Mouse (Mus musculus) large intestine, adult 2 months (tissue): ENCODE results near the gene Xlr3c. TPM values are rescaled to one million over a fixed set of nuclear protein-coding genes. Genes with fewer than 3 reads are reported as not detected.
"Not testable (repeated sequence)": the region's sequence is repeated elsewhere in the genome, so short reads cannot be mapped to it uniquely, and the experiment has no call there.

Source experiments
- DNase-seq: peaks from one replicate; pipeline ENCODE4 v3.0.0-alpha.2; 2012; ENCODE audit warnings: low read depth, low spot score
- WGBS: fragments of 180-500 bp; shearing (Covaris S2); methylation state at CpG from one replicate; pipeline ENCODE4 v1.1.7; 2018; 5-methylcytosine and 5-hydroxymethylcytosine counted together
- polyA plus RNA-seq: library from polyadenylated mRNA; depleted of rRNA; stranded (reverse); fragments of >200 nt; gene quantifications from 2 replicates; pipeline ENCODE4 v1.2.3, GENCODE M21; 2012; rRNA removed

The Xlr3c gene
- not detected in 2 replicates for polyA plus RNA-seq

DNA sequence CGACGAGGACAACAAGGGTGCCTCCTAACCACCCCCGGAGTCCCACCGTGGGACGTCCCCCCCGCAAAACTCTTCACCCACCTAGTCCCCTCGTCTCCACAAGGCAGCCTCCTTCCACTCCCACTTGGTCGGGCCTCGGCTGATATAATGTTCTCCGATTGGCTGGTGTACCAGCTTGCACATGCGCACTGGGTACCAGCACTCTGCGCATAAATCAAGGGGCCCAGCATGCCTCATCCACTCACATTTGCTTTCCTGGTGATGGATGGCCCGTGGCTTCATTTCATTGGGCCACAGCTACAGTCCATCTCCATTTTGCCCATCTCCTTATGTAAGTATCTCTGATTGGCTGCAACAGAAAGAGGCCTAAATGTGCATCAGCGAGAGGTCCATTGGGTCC is at the start of gene Xlr3c:
Gene Xlr3c, minus strand, starts transcription at position 121 of the 400 bp plus-strand sequence.
- WGBS: 90% methylated on average over 14 of the region's 14 CpGs
- DNase-seq: not testable (repeated sequence)

DNA sequence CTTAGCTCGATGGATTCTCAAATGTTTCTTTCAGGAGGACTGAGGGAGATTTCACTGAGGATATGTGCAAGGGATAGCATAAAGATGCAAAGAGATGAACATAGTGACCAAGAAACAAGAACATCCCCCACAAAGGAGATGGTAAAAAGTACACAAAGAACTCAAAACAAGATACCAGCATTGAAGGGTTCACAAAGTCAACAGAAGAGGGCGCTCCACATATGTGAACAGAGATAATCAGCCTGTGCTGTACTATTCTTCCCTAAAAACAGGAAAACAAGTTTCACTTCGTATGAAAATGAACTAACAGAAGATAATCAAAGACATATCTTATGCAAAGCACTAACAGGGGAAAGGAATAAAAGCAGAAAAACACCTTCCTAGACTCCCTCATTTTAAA is 47.3 kb upstream of the Xlr3c start:
- no peak for DNase-seq
- 28% methylated on average over 3 of the region's 3 CpGs for WGBS

DNA sequence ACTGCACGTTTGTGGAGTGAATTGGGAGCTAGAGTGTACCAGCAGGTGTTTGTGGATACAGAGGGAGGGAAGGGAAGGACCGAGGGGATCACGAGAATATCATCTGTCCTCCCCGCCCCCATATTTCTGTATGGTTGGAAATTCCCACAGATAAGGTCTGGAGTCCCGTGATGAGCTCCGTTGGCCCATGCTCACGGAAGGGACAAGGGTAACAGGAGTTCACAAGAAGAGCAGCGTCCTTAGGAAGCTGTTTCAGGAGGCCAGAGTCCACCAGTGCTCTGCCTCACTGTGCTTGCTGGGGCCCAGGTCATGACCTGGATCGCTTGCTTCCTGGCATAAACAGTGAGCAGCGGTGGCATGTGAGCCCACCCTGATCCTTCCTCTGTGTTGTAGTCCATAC is 30.6 kb upstream of the Xlr3c start:
- not testable (repeated sequence) for DNase-seq
- 37% methylated on average over 10 of the region's 10 CpGs for WGBS

DNA sequence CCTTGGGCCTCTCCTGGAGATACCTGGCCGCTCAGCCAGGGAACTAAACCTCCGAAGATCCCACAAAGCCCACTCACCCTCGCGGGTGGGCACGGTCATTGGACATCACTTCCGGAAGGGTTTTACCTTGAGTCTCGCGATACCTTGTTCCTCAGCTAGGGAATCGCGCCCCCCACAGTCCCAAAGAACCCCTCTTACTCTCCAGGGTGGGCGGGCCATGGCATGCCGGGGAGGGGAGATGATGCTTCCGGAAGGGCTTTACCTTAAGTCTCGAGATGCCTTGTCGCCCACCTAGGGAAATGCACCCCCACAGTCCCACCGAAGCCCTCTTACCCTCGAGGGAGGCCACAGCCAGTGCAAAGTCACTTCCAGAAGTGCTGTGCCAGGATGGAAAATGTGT is 27.7 kb upstream of the Xlr3c start, which contains the start of the genes Xlr5a and Xlr5c:
Gene Xlr5a, minus strand, starts transcription at position 101 of the 400 bp plus-strand sequence.
Gene Xlr5c, minus strand, starts transcription at position 101 of the 400 bp plus-strand sequence.
- DNase-seq: not testable (repeated sequence)
- WGBS: 91% methylated on average over 12 of the region's 17 CpGs

DNA sequence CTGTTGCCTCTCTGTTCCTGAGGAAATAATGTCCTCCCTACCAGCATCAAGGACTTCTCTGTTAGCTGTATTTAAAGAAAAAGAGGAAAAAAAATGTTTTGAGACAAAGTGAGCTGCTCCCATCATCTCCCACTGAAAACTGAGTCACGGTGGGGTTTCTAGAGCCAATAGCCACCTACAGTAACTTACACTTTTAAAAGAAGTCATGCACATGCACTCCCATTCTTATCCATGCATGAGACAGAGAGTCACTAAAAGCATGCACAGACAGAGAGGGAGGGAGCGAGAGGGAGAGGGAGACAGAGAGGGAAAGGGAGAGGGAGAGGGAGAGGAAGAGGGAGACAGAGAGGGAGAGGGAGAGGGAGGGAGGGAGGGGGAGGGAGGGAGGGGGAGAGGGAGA is 2.8 kb downstream of the Xlr3c start:
- 85% methylated on average over 1 of the region's 2 CpGs for WGBS
- not testable (repeated sequence) for DNase-seq

DNA sequence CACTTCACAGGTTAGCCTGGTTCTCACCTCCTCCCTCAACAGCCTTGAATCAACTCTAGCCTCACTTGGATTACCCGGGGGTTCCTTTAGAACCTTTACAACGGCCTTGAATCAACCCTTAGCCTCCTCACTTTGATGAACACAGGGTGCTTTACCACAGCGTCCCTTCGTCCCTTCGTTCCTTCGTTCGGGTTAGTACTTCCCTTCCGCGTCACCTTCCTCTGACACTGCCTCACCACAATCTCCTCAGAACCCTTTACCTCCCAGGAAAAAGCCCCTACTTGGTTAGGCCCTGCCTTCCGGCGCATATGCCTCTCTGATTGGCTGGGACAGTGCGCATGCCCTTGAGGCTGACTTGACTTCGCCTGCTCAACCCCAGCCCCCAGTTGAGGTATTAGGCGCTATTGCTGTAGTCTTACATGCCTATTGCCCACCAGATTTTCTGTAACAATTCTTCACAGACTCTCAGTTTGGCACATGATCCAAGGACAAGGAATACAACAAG is 22.3 kb downstream of the Xlr3c start, which contains the start of gene Xlr4c:
Gene Xlr4c, minus strand, starts transcription at position 310 of the 505 bp plus-strand sequence.
- DNase-seq: not testable (repeated sequence)
- 79% methylated on average over 14 of the region's 14 CpGs for WGBS

DNA sequence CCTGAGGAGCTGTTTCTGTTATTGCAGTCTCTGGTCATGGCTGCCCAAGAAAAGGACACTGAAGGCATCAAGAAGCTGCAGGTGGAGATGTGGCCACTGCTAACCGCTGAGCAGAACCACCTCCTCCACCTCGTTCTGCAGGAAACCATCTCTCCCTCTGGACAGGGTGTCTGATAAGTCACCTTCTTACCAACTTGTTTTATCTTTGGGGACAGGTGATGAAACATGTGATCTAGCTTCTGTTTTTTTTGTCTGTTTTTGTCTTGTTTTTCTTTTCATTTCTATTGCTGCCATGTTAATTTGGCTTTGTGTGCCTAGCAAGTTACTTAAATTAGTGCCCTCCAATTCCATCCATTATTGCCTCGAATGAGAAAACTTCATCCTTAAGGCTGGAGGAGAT is 35.9 kb downstream of the Xlr3c start:
- 15% methylated on average over 3 of the region's 3 CpGs for WGBS
- no peak for DNase-seq

DNA sequence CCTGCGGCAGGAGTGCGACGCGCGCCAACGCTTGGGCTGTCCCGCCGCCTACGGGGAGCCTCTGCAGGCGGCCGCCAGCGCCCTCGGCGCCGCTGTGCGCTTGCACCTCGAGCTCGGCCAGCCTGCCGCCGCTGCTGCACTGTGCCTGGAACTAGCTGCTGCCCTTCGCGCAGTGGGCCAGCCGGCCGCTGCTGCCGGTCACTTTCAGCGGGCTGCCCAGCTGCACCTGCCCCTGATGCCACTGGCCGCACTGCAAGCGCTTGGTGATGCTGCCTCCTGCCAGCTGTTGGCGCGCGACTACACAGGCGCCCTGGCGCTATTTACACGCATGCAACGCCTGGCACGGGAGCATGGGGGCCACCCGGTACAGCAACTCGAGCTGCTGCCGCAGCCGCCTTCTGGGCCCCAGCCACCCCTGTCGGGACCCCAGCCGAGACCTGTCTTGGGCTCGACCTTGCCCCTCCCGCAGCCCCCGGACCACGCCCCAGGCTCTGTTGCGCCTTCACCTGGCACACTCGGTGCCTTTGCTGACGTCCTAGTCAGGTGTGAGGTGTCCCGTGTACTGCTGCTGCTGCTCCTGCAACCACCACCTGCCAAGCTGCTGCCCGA is 36.5 kb downstream of the Xlr3c start:
- DNase-seq: no peak
- 23% methylated on average over 50 of the region's 51 CpGs for WGBS

DNA sequence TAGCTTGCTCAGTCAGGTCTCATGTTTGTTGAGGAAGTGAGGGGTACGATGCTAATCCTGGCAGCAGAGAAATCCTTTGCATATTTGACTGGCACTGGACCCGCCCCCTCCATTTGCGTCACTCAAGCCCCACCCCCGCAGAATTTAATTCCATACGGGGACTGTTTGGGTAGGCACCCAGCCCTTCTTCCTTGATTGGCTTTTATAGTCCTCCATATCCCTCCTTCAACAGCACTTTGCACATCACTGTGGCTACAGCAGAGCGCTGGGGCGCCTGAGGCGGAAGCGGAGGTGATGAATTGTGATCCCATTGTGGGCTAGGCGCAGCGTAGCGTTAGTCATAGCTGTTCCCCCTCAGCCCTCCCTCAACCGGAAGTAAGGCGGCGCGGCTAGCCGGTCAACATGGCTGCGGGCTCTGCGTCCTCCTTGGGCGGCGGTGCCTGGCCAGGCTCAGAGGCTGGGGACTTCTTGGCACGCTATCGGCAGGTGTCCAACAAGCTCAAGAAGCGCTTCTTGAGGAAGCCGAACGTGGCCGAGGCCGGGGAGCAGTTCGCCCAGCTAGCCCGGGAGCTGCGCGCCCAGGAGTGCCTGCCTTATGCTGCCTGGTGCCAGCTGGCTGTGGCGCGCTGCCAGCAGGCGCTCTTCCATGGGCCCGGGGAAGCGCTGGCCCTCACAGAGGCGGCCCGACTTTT is 37.1 kb downstream of the Xlr3c start, which contains the start of gene F8a:
Gene F8a, plus strand, starts transcription at position 378 of the 692 bp plus-strand sequence.
- WGBS: 17% methylated on average over 39 of the region's 39 CpGs

DNA sequence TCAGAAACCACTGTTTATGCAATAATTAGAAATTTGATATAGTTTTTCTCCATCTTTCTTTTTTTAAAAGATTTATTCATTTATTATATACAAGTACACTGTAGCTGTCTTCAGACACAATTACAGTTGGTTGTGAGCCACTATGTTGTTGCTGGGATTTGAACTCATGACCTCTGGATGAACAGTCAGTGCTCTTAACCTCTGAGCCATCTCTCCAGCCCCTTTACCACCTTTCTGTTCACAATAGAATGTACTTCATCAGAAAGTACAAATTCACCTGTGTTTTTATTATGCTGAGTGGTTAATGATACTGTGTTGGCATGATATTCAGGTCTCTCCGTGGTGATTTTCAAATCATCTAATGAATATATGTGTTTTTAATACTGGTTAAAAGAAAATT is 39.8 kb downstream of the Xlr3c start:
- WGBS: 67% methylated on average over 1 of the region's 1 CpGs
- no peak for DNase-seq

More for the DNA sequence above, 37.1 kb downstream of the Xlr3c start, which contains the start of gene F8a:
- no peak for DNase-seq

DNA sequence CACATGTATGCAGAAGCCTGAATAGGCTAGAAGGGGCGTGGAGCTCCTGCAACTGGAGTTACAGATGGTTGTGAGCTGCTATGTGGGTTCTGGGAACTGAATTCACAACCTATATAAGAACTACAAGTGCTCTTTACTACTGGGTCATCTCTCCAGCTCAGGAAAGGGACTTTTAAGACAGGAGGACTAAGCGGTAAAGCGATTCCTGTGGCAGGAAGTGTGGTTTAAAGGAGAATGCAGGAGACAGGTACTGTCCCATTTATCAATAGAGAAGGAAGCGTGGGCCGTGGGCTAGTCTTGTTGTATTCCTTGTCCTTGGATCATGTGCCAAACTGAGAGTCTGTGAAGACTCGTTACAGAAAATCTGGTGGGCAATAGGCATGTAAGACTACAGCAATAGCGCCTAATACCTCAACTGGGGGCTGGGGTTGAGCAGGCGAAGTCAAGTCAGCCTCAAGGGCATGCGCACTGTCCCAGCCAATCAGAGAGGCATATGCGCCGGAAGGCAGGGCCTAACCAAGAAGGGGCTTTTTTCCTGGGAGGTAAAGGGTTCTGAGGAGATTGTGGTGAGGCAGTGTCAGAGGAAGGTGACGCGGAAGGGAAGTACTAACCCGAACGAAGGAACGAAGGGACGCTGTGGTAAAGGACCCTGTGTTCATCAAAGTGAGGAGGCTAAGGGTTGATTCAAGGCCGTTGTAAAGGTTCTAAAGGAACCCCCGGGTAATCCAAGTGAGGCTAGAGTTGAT is 51.2 kb downstream of the Xlr3c start, which contains the start of gene Xlr4b:
Gene Xlr4b, plus strand, starts transcription at position 515 of the 746 bp plus-strand sequence.
- WGBS: 82% methylated on average over 19 of the region's 19 CpGs
- not testable (repeated sequence) for DNase-seq

Other genes starting within 250 kb of the Xlr3c start
- gene Pnma5, start 228.3 kb downstream of the Xlr3c start, polyA plus RNA-seq: not detected in 2 replicates
- gene Pnma3, start 200.6 kb downstream of the Xlr3c start, polyA plus RNA-seq: 0.04 and 0.10 TPM in 2 replicates
- 0.32 TPM in 2 replicates for gene Xlr4a, start 182.9 kb downstream of the Xlr3c start, polyA plus RNA-seq
- 0.55 and 0.92 TPM in 2 replicates for gene Xlr3a, start 168.3 kb downstream of the Xlr3c start, polyA plus RNA-seq
- 0.05 and 0.10 TPM in 2 replicates for gene Gm14685, start 148.3 kb downstream of the Xlr3c start, polyA plus RNA-seq
- 0.07 TPM in 1 of 2 replicates, not detected in the other for gene Xlr5b, start 116.6 kb downstream of the Xlr3c start, polyA plus RNA-seq
- not detected in 2 replicates for gene DXBay18, start 115.9 kb downstream of the Xlr3c start, polyA plus RNA-seq
- gene Spin2d, start 88.4 kb downstream of the Xlr3c start, polyA plus RNA-seq: not detected in 2 replicates
- 0.22 TPM in 1 of 2 replicates, not detected in the other for gene Xlr3b, start 73.2 kb downstream of the Xlr3c start, polyA plus RNA-seq
- gene Xlr4b, start 51.1 kb downstream of the Xlr3c start, polyA plus RNA-seq: 0.47 and 0.99 TPM in 2 replicates
- gene F8a, start 37.1 kb downstream of the Xlr3c start, polyA plus RNA-seq: 7.2 and 7.7 TPM in 2 replicates
- 0.41 and 0.74 TPM in 2 replicates for gene Xlr4c, start 22.3 kb downstream of the Xlr3c start, polyA plus RNA-seq
- gene Xlr5a, start 27.6 kb upstream of the Xlr3c start, polyA plus RNA-seq: not detected in 2 replicates
- gene Xlr5c, start 27.6 kb upstream of the Xlr3c start, polyA plus RNA-seq: not detected in 2 replicates
- gene Gm45015, start 71.5 kb upstream of the Xlr3c start, polyA plus RNA-seq: not detected in 2 replicates
- gene Zfp275, start 77.2 kb upstream of the Xlr3c start, polyA plus RNA-seq: 3.0 and 4.7 TPM in 2 replicates
- 0.07 TPM in 1 of 2 replicates, not detected in the other for gene Gm18336, start 133.3 kb upstream of the Xlr3c start, polyA plus RNA-seq
- 0.27 and 1.3 TPM in 2 replicates for gene Zfp92, start 145.7 kb upstream of the Xlr3c start, polyA plus RNA-seq
- 2.5 and 7.0 TPM in 2 replicates for gene Trex2, start 170.0 kb upstream of the Xlr3c start, polyA plus RNA-seq
- 16.3 and 18.2 TPM in 2 replicates for gene Haus7, start 193.7 kb upstream of the Xlr3c start, polyA plus RNA-seq
- gene Bgn, start 218.2 kb upstream of the Xlr3c start, polyA plus RNA-seq: 124 and 157 TPM in 2 replicates
- gene Atp2b3, start 237.7 kb upstream of the Xlr3c start, polyA plus RNA-seq: 0.15 and 0.16 TPM in 2 replicates